Mouse (Mus musculus) stomach, embryonic 14.5 days (tissue): ENCODE results near the gene Capn5. TPM values are rescaled to one million over a fixed set of nuclear protein-coding genes. Genes with fewer than 3 reads are reported as not detected.

Experiments
- ATAC-seq: fragments of 200-750 bp; cut with Nextera tagmentation; 2 replicates; pipeline ENCODE4 v1.8.0; 2017; ENCODE audit warnings: low read depth, moderate TSS enrichment; ENCODE audit not compliant: insufficient number of reproducible peaks, insufficient read depth, low FRiP score
- H3K27ac ChIP-seq: fragments of 300-500 bp; sonication (generic); 2 replicates; pipeline ENCODE4 v1.5.1; 2014; ENCODE audit warnings: mild to moderate bottlenecking, low read length, moderate library complexity, mixed read lengths
- H3K27me3 ChIP-seq: fragments of 300-500 bp; sonication (generic); 2 replicates; pipeline ENCODE4 v1.6.1; 2014; ENCODE audit warnings: low read length, control low read depth, mixed read lengths; ENCODE audit not compliant: control insufficient read depth, insufficient read depth
- H3K36me3 ChIP-seq: fragments of 300-500 bp; sonication (generic); 2 replicates; pipeline ENCODE4 v1.6.1; 2014; ENCODE audit warnings: mild to moderate bottlenecking, control low read depth, low read length, moderate library complexity, mixed read lengths; ENCODE audit not compliant: control insufficient read depth, insufficient read depth
- H3K4me1 ChIP-seq: fragments of 300-500 bp; sonication (generic); 2 replicates; pipeline ENCODE4 v1.6.1; 2014; ENCODE audit warnings: low read length, control low read depth, mixed read lengths; ENCODE audit not compliant: control insufficient read depth, insufficient read depth
- H3K4me2 ChIP-seq: fragments of 300-500 bp; sonication (generic); replicated peaks from 2 replicates; pipeline ENCODE4 v1.6.1; 2014; ENCODE audit warnings: low read depth, low read length, control low read depth
- H3K4me3 ChIP-seq: fragments of 300-500 bp; sonication (generic); 2 replicates; pipeline ENCODE4 v1.5.1; 2014; ENCODE audit warnings: low read depth, low read length, control low read depth
- H3K9ac ChIP-seq: fragments of 300-500 bp; sonication (generic); replicated peaks from 2 replicates; pipeline ENCODE4 v1.6.1; 2014; ENCODE audit warnings: low read depth, mild to moderate bottlenecking, control low read depth, low read length, moderate library complexity, mixed read lengths
- H3K9me3 ChIP-seq: fragments of 300-500 bp; sonication (generic); 2 replicates; pipeline ENCODE4 v1.6.1; 2016; ENCODE audit warnings: low read depth, low read length, control low read depth; ENCODE audit not compliant: control insufficient read depth
- WGBS: fragments of 180-500 bp; shearing (Covaris S2); extraction: QIAGEN DNeasy Blood & Tissue Kit; methylation state at CpG from one replicate; pipeline ENCODE4 v1.1.7; 2014; 5-methylcytosine and 5-hydroxymethylcytosine counted together
- polyA plus RNA-seq: library from polyadenylated mRNA; unstranded; fragments of >200 nt; fragmentation: Nextera tagmentation; extraction: Ambion mirVana; gene quantifications from 2 replicates; pipeline ENCODE4 v1.2.1, GENCODE M21; 2014

Gene Capn5
- polyA plus RNA-seq, 1 experiment from 2014 or later, result 5.9 TPM

GRCm38 (mm10) chr7:98172661-98173060 lies 5.4 kb downstream of the Capn5 start:
- H3K27ac ChIP-seq, result no peak overlapping the region
- no peak overlapping the region for H3K4me3 ChIP-seq

DNA sequence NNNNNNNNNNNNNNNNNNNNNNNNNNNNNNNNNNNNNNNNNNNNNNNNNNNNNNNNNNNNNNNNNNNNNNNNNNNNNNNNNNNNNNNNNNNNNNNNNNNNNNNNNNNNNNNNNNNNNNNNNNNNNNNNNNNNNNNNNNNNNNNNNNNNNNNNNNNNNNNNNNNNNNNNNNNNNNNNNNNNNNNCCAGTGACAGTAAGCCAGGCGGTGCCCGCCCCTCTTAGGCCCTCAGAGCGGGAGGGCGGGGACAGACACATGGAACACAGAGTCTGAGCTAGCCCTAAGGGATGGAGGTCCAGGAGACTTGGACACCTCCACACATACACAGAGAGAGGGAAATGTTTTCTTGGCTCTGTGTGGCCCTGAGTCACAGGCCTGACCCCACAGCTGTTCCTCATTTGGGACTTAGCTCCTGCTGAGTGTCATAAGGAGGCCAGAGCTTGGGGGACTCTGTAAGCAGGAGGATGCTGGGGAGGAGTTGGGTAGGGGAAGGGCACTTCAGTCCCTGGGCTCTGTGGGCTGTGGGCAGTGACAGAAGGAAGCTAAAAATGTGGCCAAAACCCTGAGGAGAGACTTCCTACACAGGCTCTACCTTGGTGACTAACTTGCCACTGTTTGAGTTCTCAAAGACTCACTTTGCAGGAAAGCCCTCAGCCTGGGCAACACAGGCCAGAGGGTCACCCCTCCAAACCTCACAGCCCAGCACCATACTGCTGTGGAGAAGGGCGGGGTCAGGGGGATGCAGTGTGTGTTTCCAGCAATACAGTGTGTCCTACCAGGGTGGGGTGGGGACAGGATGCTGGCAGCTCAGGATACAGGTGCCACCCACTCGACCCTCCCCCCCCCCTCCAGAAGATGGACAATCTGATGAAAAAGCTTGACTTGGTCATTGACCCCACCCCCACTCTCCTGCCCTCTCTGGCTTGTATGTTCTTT lies 6.7 kb downstream of the Capn5 start:
- peak; percentile 81 for ATAC-seq
- H3K4me1 ChIP-seq, result peaks cover 11% of the 10 kb centered on the region; the same call in 1 of the 2 replicates
- WGBS, result 53% methylated on average over 6 of the region's 6 CpGs
- H3K36me3 ChIP-seq, result no peaks in the 10 kb centered on the region
- no peak overlapping the region for H3K9ac ChIP-seq
- no peaks in the 10 kb centered on the region for H3K9me3 ChIP-seq
- no peak overlapping the region for H3K4me2 ChIP-seq
- no peaks in the 10 kb centered on the region for H3K27me3 ChIP-seq
- H3K4me3 ChIP-seq, result no peak overlapping the region
- no peak overlapping the region; the same call in 1 of the 2 replicates for H3K27ac ChIP-seq

More at GRCm38 (mm10) chr7:98172661-98173060, 5.4 kb downstream of the Capn5 start:
- H3K4me1 ChIP-seq, result peaks cover 11% of the 10 kb centered on the region; the same call in 1 of the 2 replicates
- 83% methylated on average over 8 of the region's 8 CpGs for WGBS
- no peaks in the 10 kb centered on the region for H3K36me3 ChIP-seq
- H3K4me2 ChIP-seq, result no peak overlapping the region
- no peaks in the 10 kb centered on the region for H3K27me3 ChIP-seq
- H3K9me3 ChIP-seq, result no peaks in the 10 kb centered on the region
- no peak overlapping the region for H3K9ac ChIP-seq
- ATAC-seq, result no peak

- no peaks in the 10 kb centered on the region for H3K36me3 ChIP-seq
- no peak overlapping the region for H3K4me3 ChIP-seq
- H3K9me3 ChIP-seq, result no peaks in the 10 kb centered on the region
- no peak overlapping the region for H3K4me2 ChIP-seq
- H3K27me3 ChIP-seq, result no peaks in the 10 kb centered on the region
- peak overlapping the region; percentile 75 for H3K27ac ChIP-seq
- peak; percentile 66 for ATAC-seq
- 47% methylated on average over 10 of the region's 10 CpGs for WGBS
- no peak overlapping the region for H3K9ac ChIP-seq
- H3K4me1 ChIP-seq, result peaks cover 24% of the 10 kb centered on the region
Observed at GRCm38 (mm10) chr7:98164999-98165528, 13.0 kb downstream of the Capn5 start.

- Histone ChIP-seq H3K27me3 (no peaks in the 10 kb centered on the region), H3K4me1 (peaks cover 30% of the 10 kb centered on the region), H3K9me3 (no peaks in the 10 kb centered on the region), H3K9ac (no peak overlapping the region), H3K4me2 (no peak overlapping the region), H3K4me3 (no peak overlapping the region), H3K36me3 (no peaks in the 10 kb centered on the region), H3K27ac (peak overlapping the region; percentile 75)
- WGBS, result 76% methylated on average over 9 of the region's 9 CpGs
- no peak for ATAC-seq
Observed at GRCm38 (mm10) chr7:98164382-98164998, 13.6 kb downstream of the Capn5 start.

- Histone ChIP-seq H3K4me3 (no peak overlapping the region), H3K36me3 (no peaks in the 10 kb centered on the region), H3K9ac (no peak overlapping the region), H3K4me2 (no peak overlapping the region), H3K27ac (peak overlapping the region; percentile 6; the same call in 1 of the 2 replicates), H3K9me3 (no peaks in the 10 kb centered on the region), H3K4me1 (peaks cover 38% of the 10 kb centered on the region), H3K27me3 (no peaks in the 10 kb centered on the region)
- no peak for ATAC-seq
- 46% methylated on average over 3 of the region's 3 CpGs for WGBS
Observed at GRCm38 (mm10) chr7:98163700-98164099, 14.4 kb downstream of the Capn5 start.

DNA sequence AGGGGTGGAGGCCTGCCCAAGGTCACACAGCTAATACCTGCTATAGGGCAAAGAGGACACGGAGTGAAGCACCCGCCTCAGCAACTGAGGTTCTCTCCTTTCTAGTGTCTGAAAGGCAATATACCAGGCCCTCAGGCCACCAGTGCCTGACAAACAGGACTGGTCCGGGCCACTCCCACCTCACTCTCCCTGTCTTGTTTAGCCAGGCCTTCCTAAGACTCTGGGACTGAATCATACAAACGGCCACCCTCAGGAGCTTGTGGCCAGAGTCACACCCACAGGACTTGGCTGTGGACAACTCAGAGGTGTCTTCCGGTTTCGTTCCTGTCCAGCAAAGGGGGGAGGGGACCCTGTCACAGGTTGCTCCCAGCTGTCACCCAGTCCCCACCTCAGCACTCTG lies 15.8 kb downstream of the Capn5 start:
- H3K4me1 ChIP-seq, result peaks cover 48% of the 10 kb centered on the region
- no peak for ATAC-seq
- no peak overlapping the region for H3K4me3 ChIP-seq
- no peak overlapping the region for H3K9ac ChIP-seq
- H3K27me3 ChIP-seq, result no peaks in the 10 kb centered on the region
- 71% methylated on average over 6 of the region's 6 CpGs for WGBS
- H3K4me2 ChIP-seq, result no peak overlapping the region
- no peak overlapping the region for H3K27ac ChIP-seq
- no peaks in the 10 kb centered on the region for H3K9me3 ChIP-seq
- no peaks in the 10 kb centered on the region for H3K36me3 ChIP-seq

DNA sequence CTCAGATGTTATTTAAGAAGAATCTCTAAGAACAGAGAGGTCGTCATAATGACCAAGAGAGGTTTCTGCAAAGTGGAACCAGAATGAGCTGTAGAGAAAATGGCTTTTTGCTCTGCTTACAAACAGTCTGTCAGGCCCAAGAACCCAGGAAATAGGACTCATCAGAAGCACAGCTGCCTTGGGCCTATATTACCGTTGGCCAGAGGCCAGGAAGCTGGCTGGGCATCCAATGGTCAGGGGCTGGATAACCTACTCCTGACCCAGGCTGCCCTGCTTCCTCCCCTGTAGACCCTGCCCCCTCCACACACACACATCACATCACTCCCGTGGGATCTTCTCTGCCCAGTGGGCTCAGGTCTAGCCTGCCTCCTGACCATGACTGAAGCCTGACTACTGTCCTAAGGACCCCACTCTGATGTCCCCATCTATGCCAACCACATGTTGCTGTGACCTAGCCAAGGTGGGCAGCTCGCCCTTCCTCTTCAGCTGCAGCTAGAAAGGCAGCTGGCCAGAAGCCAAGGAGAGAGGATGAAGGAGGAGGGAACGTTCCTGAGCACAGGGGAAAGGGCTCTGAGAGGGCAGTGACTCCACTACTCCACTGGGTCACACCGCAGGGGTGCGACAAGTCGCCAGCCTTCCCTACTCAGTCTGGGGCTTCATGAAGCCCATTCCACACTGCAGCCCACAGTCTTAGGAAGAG lies 17.9 kb downstream of the Capn5 start:
- H3K4me2 ChIP-seq, result no peak overlapping the region
- H3K9me3 ChIP-seq, result no peaks in the 10 kb centered on the region
- no peak for ATAC-seq
- H3K4me3 ChIP-seq, result no peak overlapping the region
- H3K9ac ChIP-seq, result no peak overlapping the region
- no peaks in the 10 kb centered on the region for H3K27me3 ChIP-seq
- WGBS, result 30% methylated on average over 8 of the region's 8 CpGs
- H3K27ac ChIP-seq, result peak overlapping the region; percentile 44; the same call in 1 of the 2 replicates
- H3K4me1 ChIP-seq, result peaks cover 54% of the 10 kb centered on the region
- no peaks in the 10 kb centered on the region for H3K36me3 ChIP-seq

- H3K9ac ChIP-seq, result no peak overlapping the region
- no peaks in the 10 kb centered on the region for H3K27me3 ChIP-seq
- H3K27ac ChIP-seq, result peak overlapping the region; percentile 82
- 30% methylated on average over 8 of the region's 8 CpGs for WGBS
- H3K9me3 ChIP-seq, result no peaks in the 10 kb centered on the region
- 0 out of 2 replicates have a peak overlapping the region, but pooled peaks have one; percentile 2 for H3K4me2 ChIP-seq
- ATAC-seq, result peak; percentile 70
- H3K4me3 ChIP-seq, result no peak overlapping the region
- H3K4me1 ChIP-seq, result peaks cover 47% of the 10 kb centered on the region
- H3K36me3 ChIP-seq, result no peaks in the 10 kb centered on the region
Observed at GRCm38 (mm10) chr7:98158481-98158880, 19.6 kb downstream of the Capn5 start.
